Mouse (Mus musculus) C2C12 (cell line): ENCODE measurements around the gene Lhx1. TPM values are rescaled to one million over a fixed set of nuclear protein-coding genes. Genes with fewer than 3 reads are reported as not detected.

Experiments used
- H3K27me3 ChIP-seq: one replicate; pipeline ENCODE4 v1.6.1; 2011; ENCODE audit not compliant: control insufficient read depth, insufficient read depth, insufficient read length
- H3K36me3 ChIP-seq: one replicate; pipeline ENCODE4 v1.6.1; 2011; ENCODE audit not compliant: control insufficient read depth, insufficient read depth
- H3K4me3 ChIP-seq: one replicate; pipeline ENCODE4 v1.5.1; 2011; ENCODE audit warnings: mild to moderate bottlenecking, control low read depth; ENCODE audit not compliant: poor library complexity, insufficient read depth, severe bottlenecking
- H3K79me2 ChIP-seq: one replicate; pipeline ENCODE4 v1.6.1; 2011; ENCODE audit not compliant: control insufficient read depth, insufficient read depth
- H3K79me3 ChIP-seq: one replicate; pipeline ENCODE4 v1.6.1; 2011; ENCODE audit warnings: low read depth, control low read depth
- H3ac ChIP-seq: one replicate; pipeline ENCODE3; 2011; ENCODE audit warnings: low read depth; ENCODE audit not compliant: control insufficient read depth, insufficient read length
- CEBPB ChIP-seq: IDR thresholded peaks from one replicate; pipeline ENCODE4 v1.6.1; 2011; ENCODE audit warnings: low read depth, mild to moderate bottlenecking, control low read depth, moderate library complexity
- CTCF ChIP-seq: IDR thresholded peaks from one replicate; pipeline ENCODE4 v1.5.1; 2011; ENCODE audit not compliant: control insufficient read depth, insufficient read depth, insufficient read length
- FOSL1 ChIP-seq: IDR thresholded peaks from one replicate; pipeline ENCODE4 v1.8.0; 2011; ENCODE audit warnings: mild to moderate bottlenecking, low read length; ENCODE audit not compliant: poor library complexity, insufficient read depth, severe bottlenecking
- MAX ChIP-seq: IDR thresholded peaks from one replicate; pipeline ENCODE4 v1.6.1; 2011; ENCODE audit warnings: mild to moderate bottlenecking, control low read depth
- MYOD1 ChIP-seq: IDR thresholded peaks from one replicate; pipeline ENCODE4 v1.6.1; 2011; ENCODE audit warnings: low read depth; ENCODE audit not compliant: control insufficient read depth, insufficient read length
- MYOG ChIP-seq: IDR thresholded peaks from one replicate; pipeline ENCODE4 v1.6.1; 2011; ENCODE audit not compliant: control insufficient read depth, insufficient read length; ENCODE audit errors: extremely low read depth
- USF1 ChIP-seq: IDR thresholded peaks from one replicate; pipeline ENCODE4 v1.6.1; 2011; ENCODE audit warnings: low read depth, mild to moderate bottlenecking, control low read depth, moderate library complexity
- polyA plus RNA-seq: library from polyadenylated mRNA; unstranded; fragments of >200 nt; fragmentation: generic; extraction: Trizol; gene quantifications from one replicate; pipeline ENCODE4 v1.2.1, GENCODE M21; 2012; ENCODE audit warnings: missing spikeins

Lhx1 gene
- polyA plus RNA-seq, 1 experiment: not detected

- peaks cover 88% of the 10 kb centered on the region for H3K27me3 ChIP-seq
- no peak overlapping the region for H3ac ChIP-seq
- H3K36me3 ChIP-seq: no peaks in the 10 kb centered on the region
- TF ChIP-seq CEBPB (no peak), CTCF (no peak), MAX (no peak), USF1 (no peak), MYOD1 (no peak), FOSL1 (no peak), MYOG (no peak)
- no peaks in the 10 kb centered on the region for H3K79me2 ChIP-seq
- H3K4me3 ChIP-seq: no peak overlapping the region
- H3K79me3 ChIP-seq: no peaks in the 10 kb centered on the region
These were observed 4.7 kb upstream of the Lhx1 start for GRCm38 (mm10) chr11:84529797-84530703.

- Histone ChIP-seq H3K79me3 (no peaks in the 10 kb centered on the region), H3K27me3 (peaks cover 88% of the 10 kb centered on the region), H3K36me3 (no peaks in the 10 kb centered on the region), H3K79me2 (no peaks in the 10 kb centered on the region), H3K4me3 (no peak overlapping the region), H3ac (no peak overlapping the region)
- TF ChIP-seq MYOG (no peak), FOSL1 (no peak), CTCF (no peak)
These were observed 3.9 kb upstream of the Lhx1 start for GRCm38 (mm10) chr11:84529143-84529755.

- no peak for TF ChIP-seq MYOD1
- TF ChIP-seq MYOG: no peak
- TF ChIP-seq MAX: no peak
- no peak overlapping the region for H3ac ChIP-seq
- peaks cover 90% of the 10 kb centered on the region for H3K27me3 ChIP-seq
These were observed 1.9 kb upstream of the Lhx1 start for GRCm38 (mm10) chr11:84526976-84527860.

DNA sequence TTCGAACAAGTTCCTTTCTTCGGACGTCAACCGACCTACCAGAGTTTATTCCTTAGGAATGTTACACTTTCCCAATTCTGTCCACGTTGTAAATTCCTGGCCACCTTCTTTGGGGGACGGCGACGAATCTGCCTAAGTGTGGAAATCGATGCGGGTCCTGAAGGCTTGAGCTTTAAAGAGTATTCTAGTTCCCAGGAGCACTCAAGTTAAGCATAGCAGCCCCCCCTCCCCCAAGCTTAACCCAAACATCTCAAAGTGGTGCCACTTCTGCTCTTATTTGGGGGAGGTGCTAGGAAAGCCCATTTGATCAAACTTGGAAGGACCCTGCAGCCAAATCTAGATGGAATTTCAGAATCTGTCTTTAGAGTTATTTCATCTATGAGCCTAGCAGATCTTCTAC is 1.1 kb upstream of the Lhx1 start:
- Histone ChIP-seq H3K4me3 (no peak overlapping the region), H3K36me3 (no peaks in the 10 kb centered on the region), H3K79me2 (no peaks in the 10 kb centered on the region), H3K79me3 (no peaks in the 10 kb centered on the region), H3ac (no peak overlapping the region), H3K27me3 (peaks cover 93% of the 10 kb centered on the region)
- no peak for TF ChIP-seq MYOG

More at GRCm38 (mm10) chr11:84526976-84527860, 1.9 kb upstream of the Lhx1 start:
- Histone ChIP-seq H3K79me2 (no peaks in the 10 kb centered on the region), H3K79me3 (no peaks in the 10 kb centered on the region), H3K4me3 (no peak overlapping the region), H3K36me3 (no peaks in the 10 kb centered on the region)

DNA sequence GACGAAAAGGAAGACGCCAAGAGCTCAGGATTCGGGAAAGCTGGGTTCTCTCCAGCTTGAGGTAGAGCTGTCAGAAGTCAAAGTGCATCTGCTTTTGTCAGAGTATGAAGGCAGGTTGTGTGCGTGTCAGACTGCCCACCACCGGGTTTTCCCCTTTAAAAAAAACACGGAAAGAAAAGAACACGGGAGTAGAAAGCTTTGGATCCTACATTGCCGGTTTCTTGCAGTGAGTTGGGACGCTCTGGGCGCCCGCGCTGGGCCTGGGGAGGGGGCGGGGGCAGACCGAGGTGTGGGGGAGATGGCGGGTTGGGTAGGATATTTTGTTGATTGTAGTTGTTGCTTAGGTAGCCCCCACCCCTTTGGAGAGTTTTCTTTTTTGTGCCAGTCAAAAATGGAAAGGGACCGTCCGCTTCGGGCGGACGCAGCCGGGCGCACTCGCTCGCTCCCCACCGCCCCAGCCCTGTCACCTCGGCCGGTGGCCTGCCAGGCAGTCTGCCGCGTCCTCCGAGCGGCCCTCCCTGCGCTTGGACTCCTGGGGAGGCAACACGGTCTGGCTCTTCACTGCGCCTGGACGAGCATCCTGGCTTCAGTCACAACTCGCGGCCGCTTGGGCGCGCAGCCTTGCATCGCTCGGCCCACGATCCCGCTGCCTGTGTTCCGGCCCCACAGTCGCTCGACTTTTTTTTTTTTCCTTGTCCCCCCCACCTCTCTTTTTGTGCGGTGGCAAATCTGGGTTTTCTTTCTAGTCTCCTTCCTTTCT is 644 bp downstream of the Lhx1 start:
- Histone ChIP-seq H3K27me3 (peaks cover 99% of the 10 kb centered on the region), H3K4me3 (no peak overlapping the region), H3K79me3 (no peaks in the 10 kb centered on the region), H3ac (no peak overlapping the region), H3K79me2 (no peaks in the 10 kb centered on the region), H3K36me3 (no peaks in the 10 kb centered on the region)
- TF ChIP-seq USF1 (no peak), MYOD1 (no peak), CEBPB (no peak), MAX (no peak), MYOG (no peak), FOSL1 (no peak), CTCF (no peak)
